In genomic region chr9:121791206-121791605, GRCm38 (mm10) we compare ENCODE assay signal across 8 mouse cellular contexts. TPM values are rescaled to one million over a fixed set of nuclear protein-coding genes. Genes with fewer than 3 reads are reported as not detected.
DNase-seq lines count a peak whose midpoint lies in the region; ATAC-seq and TF ChIP-seq lines count a peak whose summit lies in the region.

No protein-coding gene starts in this region.

- DNase-seq in spleen, adult 12 weeks (ENCODE audit: low spot score): peak; percentile 3
- DNase-seq in spleen, postnatal 36 days (ENCODE audit: low spot score in 2 of 2): no peak
- DNase-seq in c-Kit-positive CD71-positive TER-119-positive erythroid progenitor cells, embryonic 14.5 days (ENCODE audit: low spot score): peak; percentile 19
- peak; percentile 93 for DNase-seq in gastrocnemius, postnatal 10 days
- peak; percentile 73 for DNase-seq in liver, postnatal 0 days
- DNase-seq in retina, postnatal 1 day: peak; percentile 76

- WGBS in intestine, embryonic 16.5 days: 21% methylated on average over 5 of the region's 5 CpGs
- 22% methylated on average over 5 of the region's 5 CpGs for WGBS in liver, postnatal 0 days (ENCODE audit: insufficient replicate concordance)

- no peak overlapping the region for H3K4me3 ChIP-seq in intestine, embryonic 16.5 days (ENCODE audit: low read length)
- H3K4me3 ChIP-seq in liver, postnatal 0 days (ENCODE audit: low read depth, low read length): no peak overlapping the region

- H3K27ac ChIP-seq in intestine, embryonic 16.5 days (ENCODE audit: low read length): no peak overlapping the region; the same call in 1 of the 2 replicates
- H3K27ac ChIP-seq in liver, postnatal 0 days (ENCODE audit: low read depth): no peak overlapping the region

- no peaks in the 10 kb centered on the region for H3K36me3 ChIP-seq in intestine, embryonic 16.5 days (ENCODE audit: control insufficient read depth, insufficient read depth, low read length)
- H3K36me3 ChIP-seq in liver, postnatal 0 days (replicated peaks; ENCODE audit: insufficient read depth, low read length): no peaks in the 10 kb centered on the region

- no peaks in the 10 kb centered on the region for H3K9me3 ChIP-seq in intestine, embryonic 16.5 days (ENCODE audit: control insufficient read depth, low read length)
- no peaks in the 10 kb centered on the region for H3K9me3 ChIP-seq in liver, postnatal 0 days (ENCODE audit: low read length)

- 0 out of 2 replicates have a peak overlapping the region, but pooled peaks have one; percentile 4 for H3K4me2 ChIP-seq in intestine, embryonic 16.5 days (ENCODE audit: low read depth, low read length)
- H3K4me2 ChIP-seq in liver, postnatal 0 days (ENCODE audit: low read depth, low read length): no peak overlapping the region

- peaks cover 5% of the 10 kb centered on the region; the same call in 1 of the 2 replicates for H3K4me1 ChIP-seq in intestine, embryonic 16.5 days (ENCODE audit: control insufficient read depth, insufficient read depth, low read length)
- H3K4me1 ChIP-seq in liver, postnatal 0 days (ENCODE audit: insufficient read depth): no peaks in the 10 kb centered on the region

- no peak overlapping the region for H3K9ac ChIP-seq in intestine, embryonic 16.5 days (ENCODE audit: low read depth, low read length)
- H3K9ac ChIP-seq in liver, postnatal 0 days (replicated peaks): no peak overlapping the region

- TF ChIP-seq CTCF in liver, postnatal 0 days (IDR thresholded peaks at IDR 0.05; ENCODE audit: low read depth): no peak

- peak; percentile 36 for ATAC-seq in intestine, embryonic 16.5 days
- no peak for ATAC-seq in liver, postnatal 0 days
- no peak for ATAC-seq in erythroblast, adult 5-6 weeks (replicated peaks; ENCODE audit: low FRiP score, poor library complexity, severe bottlenecking)

- no peaks in the 10 kb centered on the region for H3K27me3 ChIP-seq in intestine, embryonic 16.5 days (replicated peaks; ENCODE audit: control insufficient read depth, insufficient read depth, low read length)
- 0 out of 2 replicates have a peak, but pooled peaks cover 2% of the 10 kb centered on the region for H3K27me3 ChIP-seq in liver, postnatal 0 days (ENCODE audit: insufficient read depth, low read length)

- no peak for TF ChIP-seq EP300 in liver, postnatal 0 days (IDR thresholded peaks at IDR 0.05; ENCODE audit: low read depth)

RNA-seq across cellular contexts. Expression of gene Hhatl, which starts 1.1 kb away (rescaled TPM):
- 100 to 1,000 TPM; 256 to 285 TPM for total RNA-seq in gastrocnemius, postnatal 10 days (2021)
- 1.2 and 2.1 TPM in 2 replicates for polyA plus RNA-seq in intestine, embryonic 16.5 days (2015; fragmentation: Nextera tagmentation; extraction: Ambion mirVana)
- polyA plus RNA-seq in liver, postnatal 0 days (2015; fragmentation: Nextera tagmentation; extraction: Ambion mirVana): 0.73 TPM in 1 of 2 replicates, not detected in the other
- not detected in 2 replicates for total RNA-seq in erythroblast, adult 5-6 weeks (2015; ENCODE audit: low replicate concordance)
- total RNA-seq in erythroblast, adult 5-6 weeks (2017; ENCODE audit: low replicate concordance): not detected in 2 replicates

RNA-seq across cellular contexts. Expression of gene Klhl40, which starts 13.8 kb away (rescaled TPM):
- total RNA-seq in gastrocnemius, postnatal 10 days (2021): 100 to 1,000 TPM; 113 to 118 TPM
- polyA plus RNA-seq in intestine, embryonic 16.5 days (2015; fragmentation: Nextera tagmentation; extraction: Ambion mirVana): 0.27 and 0.32 TPM in 2 replicates
- polyA plus RNA-seq in liver, postnatal 0 days (2015; fragmentation: Nextera tagmentation; extraction: Ambion mirVana): 0.13 and 0.81 TPM in 2 replicates
- total RNA-seq in erythroblast, adult 5-6 weeks (2015; ENCODE audit: low replicate concordance): not detected in 2 replicates
- not detected in 2 replicates for total RNA-seq in erythroblast, adult 5-6 weeks (2017; ENCODE audit: low replicate concordance)

RNA-seq across cellular contexts. Expression of gene Zfp651, which starts 32.1 kb away (rescaled TPM):
- total RNA-seq in gastrocnemius, postnatal 10 days (2021): 10 to 100 TPM; 72.2 to 76.5 TPM
- 4.0 and 4.8 TPM in 2 replicates for polyA plus RNA-seq in intestine, embryonic 16.5 days (2015; fragmentation: Nextera tagmentation; extraction: Ambion mirVana)
- 0.68 and 1.5 TPM in 2 replicates for polyA plus RNA-seq in liver, postnatal 0 days (2015; fragmentation: Nextera tagmentation; extraction: Ambion mirVana)
- total RNA-seq in erythroblast, adult 5-6 weeks (2015; ENCODE audit: low replicate concordance): 2.1 TPM in 1 of 2 replicates, not detected in the other
- 0.42 and 0.43 TPM in 2 replicates for total RNA-seq in erythroblast, adult 5-6 weeks (2017; ENCODE audit: low replicate concordance)

RNA-seq across cellular contexts. Expression of gene Ccdc13, which starts 48.1 kb away (rescaled TPM):
- total RNA-seq in gastrocnemius, postnatal 10 days (2021): under 1 TPM; 0.79 to 0.85 TPM
- polyA plus RNA-seq in intestine, embryonic 16.5 days (2015; fragmentation: Nextera tagmentation; extraction: Ambion mirVana): 0.66 and 0.81 TPM in 2 replicates
- polyA plus RNA-seq in liver, postnatal 0 days (2015; fragmentation: Nextera tagmentation; extraction: Ambion mirVana): not detected in 2 replicates
- total RNA-seq in erythroblast, adult 5-6 weeks (2015; ENCODE audit: low replicate concordance): 1.3 TPM in 1 of 2 replicates, not detected in the other
- not detected in 2 replicates for total RNA-seq in erythroblast, adult 5-6 weeks (2017; ENCODE audit: low replicate concordance)

Comparison
In these comparisons a context has a peak if more than half of its experiments do, and no peak if none do; other contexts are left out.
1. DNase-seq: peak in spleen, adult 12 weeks (single experiment), c-Kit-positive CD71-positive TER-119-positive erythroid progenitor cells, embryonic 14.5 days (single experiment), gastrocnemius, postnatal 10 days (single experiment), liver, postnatal 0 days (single experiment) and retina, postnatal 1 day (single experiment); none in spleen, postnatal 36 days (0 of 2).
2. RNA of gene Hhatl, which starts 1.1 kb away (total RNA-seq): 256 to 285 TPM in gastrocnemius, postnatal 10 days; not detected in erythroblast, adult 5-6 weeks; every median in the first group is over 100 times any median in the second.
3. RNA of gene Klhl40, which starts 13.8 kb away (total RNA-seq): 113 to 118 TPM in gastrocnemius, postnatal 10 days; not detected in erythroblast, adult 5-6 weeks; every median in the first group is over 100 times any median in the second.
4. RNA of gene Zfp651, which starts 32.1 kb away (total RNA-seq): 72.2 to 76.5 TPM in gastrocnemius, postnatal 10 days; 0.42 to 2.1 TPM in erythroblast, adult 5-6 weeks; every median in the first group is over 10 times any median in the second.